Mouse (Mus musculus) liver (tissue): ENCODE data around the gene S100a3.

Experiments used
- DNase-seq: peaks from one replicate; pipeline ENCODE4 v3.0.0-alpha.2; 2020; ENCODE audit warnings: mixed read lengths

S100a3 gene

GRCm38 (mm10) chr3:90604416-90604815, 44.0 kb downstream of the S100a3 start:
- DNase-seq: peak; percentile 52

GRCm38 (mm10) chr3:90605049-90605448, 44.7 kb downstream of the S100a3 start:
- DNase-seq: no peak

DNA sequence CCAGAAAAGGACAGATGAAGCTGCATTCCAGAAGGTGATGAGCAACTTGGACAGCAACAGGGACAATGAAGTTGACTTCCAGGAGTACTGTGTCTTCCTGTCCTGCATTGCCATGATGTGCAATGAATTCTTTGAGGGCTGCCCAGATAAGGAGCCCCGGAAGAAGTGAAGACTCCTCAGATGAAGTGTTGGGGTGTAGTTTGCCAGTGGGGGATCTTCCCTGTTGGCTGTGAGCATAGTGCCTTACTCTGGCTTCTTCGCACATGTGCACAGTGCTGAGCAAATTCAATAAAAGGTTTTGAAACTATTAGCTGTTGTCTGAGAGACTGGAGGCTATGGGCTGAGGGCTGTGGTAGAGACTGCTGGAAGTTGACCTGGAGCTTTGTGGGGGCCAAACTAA, 45.4 kb downstream of the S100a3 start:
- no peak for DNase-seq

GRCm38 (mm10) chr3:90606185-90606584, 45.8 kb downstream of the S100a3 start:
- no peak for DNase-seq

GRCm38 (mm10) chr3:90607361-90607760, 47.0 kb downstream of the S100a3 start:
- no peak for DNase-seq

DNA sequence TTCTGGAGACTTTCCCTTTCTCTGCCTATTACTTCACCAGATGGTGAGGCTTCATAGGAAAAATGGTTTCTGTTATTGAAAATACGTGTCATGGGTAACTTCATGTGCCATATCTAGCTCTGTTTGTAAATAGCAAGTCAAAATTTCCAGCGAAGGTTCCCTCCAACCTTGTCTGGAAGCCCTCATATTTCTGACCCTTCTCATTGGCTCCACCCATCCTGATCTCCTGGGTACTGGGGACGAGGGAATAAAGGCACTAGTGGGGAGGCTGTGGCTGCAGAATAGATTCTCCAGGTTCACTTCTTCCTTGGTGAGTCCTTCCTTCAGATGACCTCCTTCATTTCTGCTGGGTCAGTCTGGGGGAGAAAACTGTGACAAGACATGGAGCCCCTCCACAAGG, 47.8 kb downstream of the S100a3 start, which contains the start of gene S100a5:
Gene S100a5, plus strand, starts transcription at position 301 of the 400 bp plus-strand sequence.
- no peak for DNase-seq

DNA sequence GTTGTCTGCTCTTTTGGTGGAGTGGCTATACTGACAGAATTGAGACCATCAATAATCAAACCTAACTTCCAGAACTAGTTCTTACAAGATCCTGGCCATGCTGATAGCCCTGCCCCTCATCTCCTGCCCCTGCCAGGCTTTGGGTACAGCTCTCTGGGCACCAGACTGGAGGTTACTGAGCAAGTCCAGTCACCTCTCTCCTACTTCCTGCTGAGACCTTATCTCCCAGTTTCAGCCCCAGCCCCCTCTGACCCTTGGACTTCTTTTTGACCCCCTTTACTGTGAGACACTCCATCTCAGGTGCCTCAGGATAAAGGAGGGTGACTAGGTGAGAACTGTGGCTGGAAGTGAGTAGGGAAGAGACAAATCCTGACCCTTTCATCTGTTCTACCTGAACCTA, 48.7 kb downstream of the S100a3 start:
- no peak for DNase-seq

DNA sequence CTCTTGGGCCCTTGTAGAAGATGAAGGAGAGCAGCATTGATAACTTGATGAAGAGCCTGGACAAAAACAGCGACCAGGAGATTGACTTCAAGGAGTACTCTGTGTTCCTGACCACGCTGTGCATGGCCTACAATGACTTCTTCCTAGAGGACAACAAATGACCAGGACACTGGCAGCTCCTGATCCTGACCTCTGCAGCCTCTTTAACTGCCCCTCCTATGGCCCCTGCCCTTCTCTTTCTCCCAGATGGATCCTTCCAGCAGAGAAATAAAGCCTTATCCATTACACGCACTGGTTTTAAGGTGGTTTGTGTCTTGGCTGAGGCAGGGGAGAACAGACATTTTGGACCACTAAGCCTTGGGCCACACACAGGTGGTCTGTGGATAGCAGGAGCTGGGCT, 51.1 kb downstream of the S100a3 start:
- DNase-seq: no peak

- DNase-seq: no peak
These were observed 51.7 kb downstream of the S100a3 start for GRCm38 (mm10) chr3:90612061-90612460.

- DNase-seq: peak; percentile 54
These were observed 52.4 kb downstream of the S100a3 start, which contains the start of gene S100a6 for GRCm38 (mm10) chr3:90612728-90613291. Gene S100a6, plus strand, starts transcription at chr3:90612882.

GRCm38 (mm10) chr3:90613461-90614147, 53.2 kb downstream of the S100a3 start:
- DNase-seq: no peak

GRCm38 (mm10) chr3:90614148-90614530, 53.8 kb downstream of the S100a3 start:
- DNase-seq: no peak

- no peak for DNase-seq
These were observed 54.4 kb downstream of the S100a3 start for GRCm38 (mm10) chr3:90614611-90615251.

- peak; percentile 54 for DNase-seq
These were observed 55.0 kb downstream of the S100a3 start for GRCm38 (mm10) chr3:90615415-90615814.

DNA sequence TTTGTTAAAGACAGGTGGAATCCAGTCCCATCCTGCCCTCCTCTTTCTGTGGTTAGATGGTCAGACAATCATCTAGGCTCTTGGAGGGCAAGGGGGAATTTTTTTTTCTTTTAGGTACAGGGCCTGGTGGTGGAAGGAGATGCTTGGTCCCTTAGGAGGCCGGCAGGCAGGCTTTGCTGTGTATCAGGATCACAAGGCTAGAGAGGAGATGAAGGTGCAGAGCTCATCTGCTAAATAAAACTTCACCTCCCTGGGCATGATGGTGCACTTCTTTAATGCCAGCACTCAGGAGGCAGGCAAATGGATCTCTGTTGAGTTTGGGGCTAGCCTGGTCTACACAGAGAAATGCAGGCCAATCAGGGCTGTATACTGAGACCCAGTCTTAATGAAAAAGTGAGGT, 55.5 kb downstream of the S100a3 start:
- no peak for DNase-seq

DNA sequence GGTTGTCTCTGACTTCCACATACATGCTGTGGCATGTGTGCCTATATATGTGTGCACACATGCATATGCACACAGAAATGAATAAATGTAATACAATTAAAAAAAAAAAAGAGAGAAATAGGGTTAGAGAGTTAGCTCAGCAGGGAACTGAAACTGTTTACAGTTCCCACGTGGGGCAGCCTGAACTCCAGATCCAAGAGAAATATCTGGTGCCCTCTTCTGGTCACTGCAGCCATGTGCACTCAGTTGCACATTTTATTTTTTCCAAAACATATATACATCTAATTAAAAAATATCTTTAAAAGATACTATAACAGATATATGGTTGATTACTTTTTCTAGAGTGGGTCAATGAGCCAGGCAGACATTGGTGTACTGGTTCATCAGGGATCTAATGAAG, 57.2 kb downstream of the S100a3 start:
- no peak for DNase-seq

DNA sequence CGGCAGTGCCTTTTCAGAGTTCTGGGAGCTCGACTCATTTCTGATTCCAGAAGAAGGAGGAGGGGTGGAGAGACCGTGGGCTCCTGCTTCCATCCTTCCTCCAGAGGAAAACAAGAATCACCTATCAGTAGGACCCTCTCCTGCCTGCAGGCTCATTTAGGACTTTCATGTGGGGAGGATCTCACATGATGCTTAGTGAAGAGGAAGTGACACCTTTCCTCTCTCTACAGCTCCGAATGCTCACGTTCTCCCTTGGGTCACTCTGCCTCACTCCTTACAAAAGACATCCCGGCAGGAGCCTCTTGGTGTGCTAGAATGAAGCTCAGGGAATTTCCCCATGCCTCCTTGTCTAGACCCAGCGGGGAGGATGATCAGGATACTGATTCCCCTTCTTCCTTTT, 61.2 kb downstream of the S100a3 start:
- DNase-seq: no peak

DNA sequence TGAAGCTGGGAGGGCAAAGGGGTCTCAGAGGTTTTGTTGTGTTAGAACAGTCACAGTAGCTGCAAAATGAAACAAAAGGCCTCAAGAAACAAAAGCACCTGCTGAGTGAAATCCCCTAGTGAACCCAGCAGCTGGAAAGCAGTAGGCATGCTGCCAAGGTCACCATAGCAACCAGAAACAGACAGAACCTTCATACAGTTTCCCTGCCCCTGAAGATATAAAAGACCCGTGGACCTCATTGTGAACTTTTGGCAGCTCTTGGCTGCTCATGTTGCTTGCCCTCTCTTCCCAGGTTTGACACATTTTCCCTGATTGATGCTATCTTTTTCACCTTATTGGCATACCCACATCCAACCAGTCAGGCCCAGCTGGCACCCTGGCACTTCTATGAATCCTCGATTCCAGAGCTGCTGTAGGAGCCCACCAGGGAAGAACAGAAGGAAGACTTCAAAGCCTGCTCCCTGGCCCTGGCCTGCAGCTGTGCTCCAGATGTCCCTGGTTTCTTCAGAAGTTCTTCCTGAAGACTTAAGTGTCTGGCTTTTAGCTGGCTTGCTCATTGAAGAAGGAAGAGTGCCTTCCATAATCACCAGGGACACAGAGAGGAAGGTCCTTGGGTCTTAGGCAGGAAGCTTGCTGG, 63.2 kb downstream of the S100a3 start:
- DNase-seq: peak; percentile 37

DNA sequence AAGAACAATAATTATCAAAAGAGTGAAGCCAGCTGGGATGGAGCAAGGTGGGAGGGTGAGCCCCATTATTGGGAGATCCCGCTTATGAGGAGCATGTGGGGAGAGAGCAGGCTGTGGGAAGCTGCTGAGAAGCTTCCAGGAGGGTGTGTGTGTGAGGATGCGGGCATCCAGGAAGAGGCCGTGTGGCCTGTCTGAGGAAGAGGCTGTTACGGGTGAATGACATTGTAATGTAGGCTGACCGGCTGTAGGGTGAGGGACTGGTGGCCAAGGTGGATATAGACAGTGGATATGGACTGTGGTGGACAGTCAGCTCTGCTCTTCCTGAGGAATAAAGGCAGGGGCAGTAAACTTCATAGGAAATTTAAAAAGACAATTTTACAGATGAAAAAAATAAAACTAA, 65.1 kb downstream of the S100a3 start:
- no peak for DNase-seq

DNA sequence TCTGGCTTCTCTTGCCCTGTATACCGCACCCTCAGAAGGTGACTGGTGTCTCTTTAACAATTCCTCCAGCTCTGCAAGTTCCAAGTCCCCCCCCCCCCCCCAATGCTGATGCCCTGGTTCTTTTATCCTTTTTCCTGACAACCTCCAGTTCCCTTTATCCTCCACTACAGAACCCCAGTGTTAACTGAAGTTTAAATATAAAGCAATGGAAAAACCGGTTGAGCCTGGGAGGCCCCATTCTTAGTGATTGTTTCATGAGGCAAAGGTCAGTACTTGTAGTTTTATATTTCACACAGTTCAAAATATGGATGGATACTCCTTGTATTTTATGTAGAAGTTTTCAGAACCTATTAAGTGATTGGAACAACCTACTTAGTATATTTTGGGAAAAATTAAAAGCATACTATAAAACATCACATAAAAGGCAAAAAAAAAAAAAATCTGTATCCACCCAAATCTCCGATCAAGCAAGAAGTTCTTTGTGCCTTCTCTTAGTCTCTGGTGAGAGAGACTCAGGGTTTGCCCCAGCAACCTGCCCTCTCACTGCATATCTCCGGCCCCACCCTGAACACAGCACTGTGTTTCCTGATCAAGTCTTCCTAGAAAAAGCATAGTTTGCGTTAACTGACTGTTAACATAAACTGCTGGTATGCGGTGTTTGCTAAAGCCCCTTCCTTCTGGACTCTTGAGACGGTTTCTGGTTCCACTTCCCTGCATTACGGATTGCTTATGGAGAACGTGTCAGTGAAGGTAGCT, 66.1 kb downstream of the S100a3 start:
- DNase-seq: no peak

GRCm38 (mm10) chr3:90627366-90627765, 67.0 kb downstream of the S100a3 start:
- no peak for DNase-seq

DNA sequence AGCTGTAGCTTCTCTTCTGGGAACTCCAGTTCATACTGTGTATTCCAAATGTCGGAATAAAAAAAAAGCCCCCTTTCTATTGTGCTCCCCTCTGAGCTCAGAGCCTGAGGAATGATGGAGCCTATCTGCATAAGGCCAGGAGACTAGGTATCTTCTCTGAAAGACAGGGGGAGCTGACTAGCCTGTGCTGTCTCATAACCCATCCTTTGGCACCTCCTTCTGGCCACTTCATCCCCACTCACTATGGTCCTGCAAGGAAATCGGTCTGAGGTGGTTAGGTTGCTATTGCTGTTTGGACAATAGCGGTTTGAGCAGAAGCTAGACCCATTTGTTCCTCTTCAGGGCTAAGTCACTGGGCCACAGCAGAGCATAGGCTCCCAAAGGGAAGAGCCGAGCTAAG, 67.4 kb downstream of the S100a3 start:
- no peak for DNase-seq

DNA sequence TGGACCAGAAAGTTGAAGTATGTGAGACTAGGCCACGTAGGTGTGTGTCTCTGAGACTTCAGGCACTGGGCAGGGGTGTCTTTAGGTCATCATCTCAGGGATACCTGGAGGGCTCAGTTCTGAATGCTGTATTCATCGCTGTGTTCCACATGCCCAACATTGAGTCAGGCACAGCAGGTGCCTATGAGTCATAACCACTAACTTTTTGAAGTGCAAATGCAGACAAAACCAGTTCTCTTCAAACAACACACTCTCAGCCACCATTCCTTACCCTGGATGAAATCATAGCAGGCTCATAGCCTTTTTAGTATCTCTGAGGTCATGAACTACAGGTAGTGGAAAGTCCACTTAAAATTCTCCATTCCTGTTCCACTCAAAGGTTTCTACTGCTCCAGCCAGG, 68.9 kb downstream of the S100a3 start:
- DNase-seq: no peak
